Mouse (Mus musculus) neutrophil, adult 65 days (primary cell): ENCODE data around the gene Hcfc1. TPM values are rescaled to one million over a fixed set of nuclear protein-coding genes. Genes with fewer than 3 reads are reported as not detected.

Experiments used
- total RNA-seq: library from RNA; stranded (reverse); gene quantifications from 2 replicates; pipeline ENCODE4 v1.2.4, GENCODE M21; 2023

Gene Hcfc1
- total RNA-seq, result 68.7 and 75.0 TPM in 2 replicates

GRCm38 (mm10) chrX:73966248-73967176 lies at the start of gene Hcfc1:
Gene Hcfc1 (minus strand): TSS chrX:73966357.

GRCm38 (mm10) chrX:73930402-73931062 lies 35.6 kb downstream of the Hcfc1 start, which contains the start of gene Renbp:
Gene Renbp (minus strand): TSS chrX:73930850.

GRCm38 (mm10) chrX:73921823-73922549 lies 44.2 kb downstream of the Hcfc1 start, which contains the start of the genes Arhgap4 and Naa10:
Gene Arhgap4 (minus strand): TSS chrX:73921870.
Gene Naa10 (minus strand): TSS chrX:73921944.

GRCm38 (mm10) chrX:73895719-73896118 lies 70.4 kb downstream of the Hcfc1 start, which contains the start of gene L1cam:
Gene L1cam (minus strand): TSS chrX:73896105.

Other genes with a start within 250 kb of the Hcfc1 start
- gene Abcd1, start 249.8 kb downstream of the Hcfc1 start, total RNA-seq, result 73.3 and 78.0 TPM in 2 replicates
- gene Plxnb3, start 209.3 kb downstream of the Hcfc1 start, total RNA-seq, result 0.60 and 0.70 TPM in 2 replicates
- gene Srpk3, start 192.0 kb downstream of the Hcfc1 start, total RNA-seq, result 0.32 and 1.9 TPM in 2 replicates
- 78.5 and 86.8 TPM in 2 replicates for gene Idh3g, start 179.5 kb downstream of the Hcfc1 start, total RNA-seq
- 93.3 and 93.6 TPM in 2 replicates for gene Ssr4, start 179.3 kb downstream of the Hcfc1 start, total RNA-seq
- 0.73 and 0.77 TPM in 2 replicates for gene Pdzd4, start 141.4 kb downstream of the Hcfc1 start, total RNA-seq
- gene Avpr2, start 74.3 kb downstream of the Hcfc1 start, total RNA-seq, result not detected in 2 replicates
- gene L1cam, start 70.3 kb downstream of the Hcfc1 start, total RNA-seq, result 30.4 and 44.6 TPM in 2 replicates
- gene Arhgap4, start 44.5 kb downstream of the Hcfc1 start, total RNA-seq, result 228 and 276 TPM in 2 replicates
- gene Naa10, start 44.4 kb downstream of the Hcfc1 start, total RNA-seq, result 28.7 and 32.0 TPM in 2 replicates
- 11.1 and 12.8 TPM in 2 replicates for gene Renbp, start 35.5 kb downstream of the Hcfc1 start, total RNA-seq
- 66.4 and 88.3 TPM in 2 replicates for gene Irak1, start 57.6 kb upstream of the Hcfc1 start, total RNA-seq
- not detected in 2 replicates for gene Opn1mw, start 161.1 kb upstream of the Hcfc1 start, total RNA-seq
- 21.5 and 32.4 TPM in 2 replicates for gene Mecp2, start 169.0 kb upstream of the Hcfc1 start, total RNA-seq
- gene Tex28, start 201.5 kb upstream of the Hcfc1 start, total RNA-seq, result not detected in 2 replicates
- not detected in 2 replicates for gene Tktl1, start 210.9 kb upstream of the Hcfc1 start, total RNA-seq